Mouse (Mus musculus) liver, embryonic 15.5 days (tissue): ENCODE measurements around the gene Syt2. TPM values are rescaled to one million over a fixed set of nuclear protein-coding genes. Genes with fewer than 3 reads are reported as not detected.

Experiments
- ATAC-seq: fragments of 200-750 bp; cut with Nextera tagmentation; 2 replicates; pipeline ENCODE4 v1.8.0; 2017; ENCODE audit warnings: moderate number of reproducible peaks, mild to moderate bottlenecking, moderate library complexity; ENCODE audit not compliant: insufficient read depth
- H3K27ac ChIP-seq: fragments of 300-500 bp; sonication (generic); replicated peaks from 2 replicates; pipeline ENCODE4 v1.5.1; 2015; ENCODE audit warnings: mild to moderate bottlenecking, inconsistent platforms
- H3K27me3 ChIP-seq: fragments of 300-500 bp; sonication (generic); 2 replicates; pipeline ENCODE4 v1.6.1; 2015; ENCODE audit warnings: mild to moderate bottlenecking, inconsistent platforms
- H3K36me3 ChIP-seq: fragments of 300-500 bp; sonication (generic); replicated peaks from 2 replicates; pipeline ENCODE4 v1.6.1; 2015; ENCODE audit warnings: moderate library complexity, mild to moderate bottlenecking, inconsistent platforms
- H3K4me1 ChIP-seq: fragments of 300-500 bp; sonication (generic); replicated peaks from 2 replicates; pipeline ENCODE4 v1.6.1; 2015; ENCODE audit warnings: inconsistent platforms
- H3K4me2 ChIP-seq: fragments of 300-500 bp; sonication (generic); 2 replicates; pipeline ENCODE4 v1.6.1; 2015; ENCODE audit warnings: moderate library complexity, mild to moderate bottlenecking, inconsistent platforms
- H3K4me3 ChIP-seq: fragments of 300-500 bp; sonication (generic); replicated peaks from 2 replicates; pipeline ENCODE4 v1.5.1; 2015; ENCODE audit warnings: mild to moderate bottlenecking, inconsistent platforms
- H3K9ac ChIP-seq: fragments of 300-500 bp; sonication (generic); 2 replicates; pipeline ENCODE4 v1.6.1; 2015; ENCODE audit warnings: moderate library complexity, mild to moderate bottlenecking, inconsistent platforms
- H3K9me3 ChIP-seq: fragments of 300-500 bp; sonication (generic); replicated peaks from 2 replicates; pipeline ENCODE4 v1.6.1; 2016; ENCODE audit warnings: inconsistent platforms
- WGBS: fragments of 180-500 bp; shearing (Covaris S2); methylation state at CpG from one replicate; pipeline ENCODE4 v1.1.7; 2015; ENCODE audit warnings: mixed read lengths; ENCODE audit not compliant: insufficient replicate concordance; 5-methylcytosine and 5-hydroxymethylcytosine counted together
- polyA plus RNA-seq: library from polyadenylated mRNA; unstranded; fragments of >200 nt; fragmentation: Nextera tagmentation; extraction: Ambion mirVana; gene quantifications from 2 replicates; pipeline ENCODE4 v1.2.1, GENCODE M21; 2015

Gene Syt2
- 0.03 and 0.06 TPM in 2 replicates for polyA plus RNA-seq

DNA sequence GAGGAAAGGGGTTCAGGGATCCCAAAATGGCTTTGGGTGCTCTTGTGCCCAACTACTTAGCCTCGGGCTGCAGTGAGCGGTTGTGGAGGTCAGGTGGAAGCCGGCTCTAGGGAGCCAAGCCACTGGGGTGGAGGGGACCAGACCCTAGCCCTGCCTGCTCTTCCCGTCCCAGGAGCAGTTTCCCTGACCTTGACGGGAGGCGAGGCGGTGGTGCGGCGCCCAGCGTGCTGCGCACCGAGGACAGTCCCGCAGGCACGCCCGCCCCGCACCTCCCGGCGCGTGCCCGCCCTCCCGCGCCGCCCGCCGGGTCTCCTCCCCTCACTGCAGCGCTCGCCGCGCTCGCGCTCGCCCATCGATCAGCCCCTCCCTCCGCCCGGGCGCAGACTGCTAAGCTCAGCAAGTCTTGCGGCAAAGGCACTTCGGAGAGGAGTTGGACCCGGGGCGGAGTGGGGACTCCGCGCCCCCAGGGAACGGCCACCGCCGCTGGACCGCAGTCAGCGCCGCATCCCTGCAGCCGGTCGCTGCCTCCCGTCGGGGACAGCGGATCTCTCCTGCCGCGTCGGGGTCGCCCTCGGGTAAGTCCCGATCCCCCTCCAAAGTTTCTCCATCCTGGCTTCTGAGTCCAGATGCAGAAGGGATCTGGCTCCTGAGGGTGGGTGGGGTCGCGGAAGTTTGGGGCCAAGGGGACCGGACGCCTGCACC, at the start of gene Syt2:
Gene Syt2 (plus strand): TSS at position 417 of the 702 bp plus-strand sequence.
- H3K4me2 ChIP-seq = peak within 1 kb of the TSS; percentile 64
- peak within 1 kb of the TSS; percentile 44 for H3K4me3 ChIP-seq
- H3K4me1 ChIP-seq = peaks cover 15% of the 10 kb centered on the region
- no peaks in the 10 kb centered on the region for H3K36me3 ChIP-seq
- peaks cover 95% of the 10 kb centered on the region for H3K27me3 ChIP-seq
- no peak for ATAC-seq
- H3K9me3 ChIP-seq = no peaks in the 10 kb centered on the region
- no peak within 1 kb of the TSS for H3K27ac ChIP-seq
- whole genome bisulfite sequencing = 1% methylated on average over 63 of the region's 63 CpGs
- H3K9ac ChIP-seq = no peak within 1 kb of the TSS

DNA sequence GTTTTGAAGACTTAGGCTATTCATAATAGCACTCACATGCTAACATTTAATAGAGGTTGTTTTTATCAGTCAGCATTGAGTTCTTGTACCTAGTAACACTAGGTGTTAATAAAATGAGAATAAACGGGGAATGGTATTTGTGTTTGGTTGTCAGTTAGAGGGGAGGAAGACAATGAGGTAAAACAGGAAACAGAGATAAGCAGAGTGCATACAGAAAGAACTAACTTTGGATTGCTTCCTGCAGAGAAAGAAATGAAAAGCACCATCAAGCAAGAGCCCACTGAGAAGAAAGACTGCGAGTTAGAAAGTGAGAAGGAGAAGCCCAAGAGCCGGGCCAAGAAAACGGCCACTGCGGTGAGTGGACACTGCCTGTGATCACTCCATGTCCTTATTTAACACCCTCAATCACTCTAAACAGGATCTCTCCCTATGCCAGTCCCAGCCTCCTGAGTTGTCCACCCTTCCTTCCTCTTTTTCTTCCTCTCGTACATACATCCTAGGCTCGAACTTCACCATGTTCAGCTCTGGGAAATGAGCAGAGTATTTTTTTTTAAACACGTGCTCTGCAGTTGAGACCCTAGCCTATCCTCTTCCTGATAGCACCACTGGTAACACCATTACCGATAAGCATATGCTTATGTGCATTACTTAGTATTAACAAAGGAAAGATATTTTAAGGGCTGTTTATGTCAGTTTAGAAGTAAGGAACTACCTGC, 49.0 kb upstream of the Syt2 start:
- Histone ChIP-seq H3K27ac (no peak overlapping the region), H3K4me2 (no peak overlapping the region), H3K36me3 (peaks cover 34% of the 10 kb centered on the region), H3K4me1 (peaks cover 5% of the 10 kb centered on the region), H3K4me3 (no peak overlapping the region), H3K9me3 (no peaks in the 10 kb centered on the region), H3K9ac (no peak overlapping the region), H3K27me3 (no peaks in the 10 kb centered on the region)
- ATAC-seq = no peak
- 21% methylated on average over 9 of the region's 9 CpGs for WGBS

DNA sequence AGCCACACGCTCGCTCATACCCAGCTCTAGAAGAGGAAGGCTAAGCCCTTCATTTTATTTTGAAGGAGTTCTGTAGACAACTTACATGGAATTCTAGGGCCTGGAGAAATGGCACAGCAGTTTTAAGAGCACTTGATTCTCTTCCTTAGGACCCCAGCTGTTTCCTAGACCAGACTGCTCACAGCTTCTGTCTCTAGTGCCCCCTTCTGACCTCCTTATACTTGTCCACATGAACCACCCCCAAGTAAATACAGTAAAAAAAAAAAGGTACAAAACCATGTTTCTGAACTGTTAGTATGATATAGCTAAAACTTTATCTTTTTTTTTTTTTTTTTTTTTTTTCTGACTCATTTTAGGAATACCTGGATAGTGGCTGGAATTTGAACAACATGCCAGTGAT, 42.4 kb upstream of the Syt2 start:
- Histone ChIP-seq H3K27ac (no peak overlapping the region), H3K36me3 (peaks cover 41% of the 10 kb centered on the region), H3K9me3 (no peaks in the 10 kb centered on the region), H3K9ac (no peak overlapping the region), H3K4me3 (no peak overlapping the region), H3K27me3 (no peaks in the 10 kb centered on the region), H3K4me1 (no peaks in the 10 kb centered on the region), H3K4me2 (no peak overlapping the region)
- no peak for ATAC-seq
- WGBS = 93% methylated on average over 2 of the region's 2 CpGs

DNA sequence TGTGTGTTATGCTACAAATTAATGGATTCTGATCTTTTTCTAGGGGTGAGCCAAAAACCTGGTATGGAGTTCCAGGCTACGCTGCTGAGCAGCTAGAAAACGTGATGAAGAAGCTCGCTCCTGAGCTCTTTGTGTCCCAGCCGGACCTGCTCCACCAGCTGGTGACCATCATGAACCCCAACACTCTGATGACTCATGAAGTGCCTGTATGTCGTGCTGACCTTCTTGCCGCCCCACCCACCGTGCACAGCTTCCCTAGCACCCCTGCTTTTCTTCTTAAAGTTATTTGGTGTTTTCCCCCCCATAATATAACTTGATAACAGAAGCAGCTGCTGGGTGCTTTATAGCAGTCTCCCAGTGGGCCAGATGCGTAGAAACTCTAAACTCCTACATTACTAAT, 40.8 kb upstream of the Syt2 start:
- H3K4me1 ChIP-seq = no peaks in the 10 kb centered on the region
- H3K27ac ChIP-seq = no peak overlapping the region
- H3K36me3 ChIP-seq = peaks cover 38% of the 10 kb centered on the region
- no peaks in the 10 kb centered on the region for H3K9me3 ChIP-seq
- no peak overlapping the region for H3K4me3 ChIP-seq
- 73% methylated on average over 8 of the region's 8 CpGs for WGBS
- ATAC-seq = no peak
- no peak overlapping the region for H3K4me2 ChIP-seq
- H3K9ac ChIP-seq = no peak overlapping the region
- H3K27me3 ChIP-seq = no peaks in the 10 kb centered on the region

DNA sequence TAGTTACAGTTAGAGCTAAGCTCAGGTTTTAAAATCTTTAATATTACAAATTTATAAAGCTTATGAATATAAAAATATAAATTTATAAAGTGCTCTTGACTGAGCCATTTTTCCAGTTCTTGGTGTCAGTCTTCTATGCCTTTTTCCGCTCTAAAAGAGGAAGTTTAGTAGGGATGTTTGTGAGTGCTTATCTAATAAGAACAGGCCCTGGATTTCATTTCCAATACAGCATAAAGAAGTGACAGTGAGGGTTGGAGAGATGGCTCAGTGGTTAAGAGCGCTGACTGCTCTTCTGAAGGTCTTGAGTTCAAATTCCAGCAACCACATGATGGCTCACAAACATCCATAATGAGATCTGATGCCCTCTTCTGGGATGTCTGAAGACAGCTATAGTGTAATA, 40.1 kb upstream of the Syt2 start:
- 59% methylated on average over 2 of the region's 2 CpGs for WGBS
- ATAC-seq = no peak
- H3K27me3 ChIP-seq = no peaks in the 10 kb centered on the region
- no peak overlapping the region for H3K4me2 ChIP-seq
- H3K36me3 ChIP-seq = peaks cover 36% of the 10 kb centered on the region
- no peak overlapping the region for H3K4me3 ChIP-seq
- no peak overlapping the region for H3K27ac ChIP-seq
- H3K9me3 ChIP-seq = no peaks in the 10 kb centered on the region
- no peak overlapping the region for H3K9ac ChIP-seq
- no peaks in the 10 kb centered on the region for H3K4me1 ChIP-seq

DNA sequence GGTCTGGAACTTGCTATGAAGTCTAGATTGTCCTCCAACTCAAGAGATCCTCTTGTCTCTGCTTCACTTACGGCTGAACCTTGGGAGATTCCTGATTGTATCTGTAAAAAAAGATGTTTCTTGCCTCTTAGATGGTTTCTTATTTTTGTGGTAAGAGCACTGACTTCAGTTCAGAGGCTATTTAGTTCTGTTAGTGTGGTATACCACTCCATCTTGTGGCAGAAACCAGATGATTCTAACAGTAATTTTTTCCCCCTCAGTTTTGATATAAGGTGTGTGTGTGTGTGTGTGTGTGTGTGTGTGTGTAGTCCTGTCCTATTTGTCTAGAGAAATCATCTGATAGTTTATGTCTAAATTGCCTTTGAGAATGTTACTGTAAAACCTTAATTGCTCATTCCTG, 39.2 kb upstream of the Syt2 start:
- no peak for ATAC-seq
- Histone ChIP-seq H3K36me3 (peaks cover 35% of the 10 kb centered on the region), H3K4me2 (no peak overlapping the region), H3K4me1 (no peaks in the 10 kb centered on the region), H3K4me3 (no peak overlapping the region), H3K27ac (no peak overlapping the region), H3K9me3 (no peaks in the 10 kb centered on the region), H3K27me3 (no peaks in the 10 kb centered on the region), H3K9ac (no peak overlapping the region)
- WGBS = 67% methylated on average over 1 of the region's 1 CpGs

DNA sequence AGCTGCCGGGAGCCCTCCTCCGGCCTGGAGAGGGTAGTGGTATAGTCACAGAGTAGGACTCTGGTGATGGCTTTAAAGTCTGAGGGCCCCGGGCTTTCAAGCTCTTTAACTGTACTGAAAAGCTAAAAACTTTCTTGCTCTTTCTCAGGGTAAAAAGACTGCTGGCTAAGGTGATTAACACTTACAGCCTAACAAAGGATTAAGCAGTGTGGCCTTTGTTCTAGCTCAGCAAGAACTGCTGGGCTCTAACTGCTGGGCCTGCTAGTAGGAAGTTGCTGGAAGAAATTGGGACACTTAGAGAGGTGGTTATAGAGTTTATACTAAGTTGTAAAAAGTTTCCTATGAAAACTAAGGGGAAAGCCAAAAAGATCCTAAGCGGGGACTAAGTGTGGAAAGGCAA, 37.3 kb upstream of the Syt2 start:
- peaks cover 39% of the 10 kb centered on the region for H3K36me3 ChIP-seq
- ATAC-seq = no peak

DNA sequence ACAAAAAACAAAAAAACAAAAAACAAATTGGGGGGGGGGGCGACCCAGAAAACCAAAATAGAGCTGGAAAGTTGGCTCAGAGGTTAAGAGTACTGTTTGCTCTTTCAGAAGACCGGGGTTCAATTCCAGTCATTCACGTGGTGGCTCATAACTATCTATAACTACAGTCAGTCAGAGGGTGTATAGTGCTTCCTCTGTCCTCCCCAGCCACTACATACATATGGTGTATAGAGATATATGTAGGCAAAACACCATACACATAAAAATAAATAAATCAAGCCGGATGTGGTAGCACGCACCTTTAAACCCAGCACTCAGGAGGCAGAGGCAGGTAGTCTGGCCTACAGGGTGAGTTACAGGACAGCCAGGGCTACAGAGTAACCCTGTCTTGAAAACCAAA, 31.9 kb upstream of the Syt2 start:
- peak; percentile 79 for ATAC-seq
- Histone ChIP-seq H3K27me3 (no peaks in the 10 kb centered on the region), H3K4me3 (no peak overlapping the region), H3K9ac (no peak overlapping the region), H3K9me3 (no peaks in the 10 kb centered on the region), H3K27ac (peak overlapping the region; percentile 51; the same call in 1 of the 2 replicates), H3K36me3 (peaks cover 36% of the 10 kb centered on the region), H3K4me2 (no peak overlapping the region), H3K4me1 (peaks cover 13% of the 10 kb centered on the region)
- 47% methylated on average over 5 of the region's 5 CpGs for WGBS

More for the DNA sequence above, 37.3 kb upstream of the Syt2 start:
- H3K4me2 ChIP-seq = no peak overlapping the region
- H3K9me3 ChIP-seq = no peaks in the 10 kb centered on the region
- H3K27ac ChIP-seq = no peak overlapping the region
- H3K9ac ChIP-seq = no peak overlapping the region
- WGBS = 85% methylated on average over 4 of the region's 4 CpGs
- no peak overlapping the region for H3K4me3 ChIP-seq
- H3K4me1 ChIP-seq = peaks cover 2% of the 10 kb centered on the region; the same call in 1 of the 2 replicates
- H3K27me3 ChIP-seq = no peaks in the 10 kb centered on the region

DNA sequence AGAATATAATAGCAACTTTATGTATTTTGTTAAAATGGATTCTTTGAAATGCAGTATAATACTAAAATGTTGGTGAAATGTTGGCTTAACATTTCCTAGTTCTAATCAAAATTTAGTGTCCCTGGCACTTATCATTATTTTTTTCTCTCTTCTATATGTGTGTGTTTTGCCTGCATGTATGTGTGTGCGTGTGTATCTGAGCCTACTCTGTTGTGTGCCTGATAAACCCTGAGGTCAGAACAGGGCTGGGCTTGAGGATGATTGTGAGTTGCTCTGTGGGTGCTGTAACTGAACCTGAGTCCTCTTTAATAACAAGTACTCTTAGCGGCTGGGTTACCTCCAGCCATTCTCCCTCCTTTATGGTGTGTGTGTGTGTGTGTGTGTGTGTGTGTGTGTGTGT, 31.5 kb upstream of the Syt2 start:
- ATAC-seq = peak; percentile 95
- H3K27ac ChIP-seq = peak overlapping the region; percentile 41; the same call in 1 of the 2 replicates
- no peak overlapping the region for H3K4me3 ChIP-seq
- H3K4me2 ChIP-seq = no peak overlapping the region
- H3K9me3 ChIP-seq = no peaks in the 10 kb centered on the region
- no peaks in the 10 kb centered on the region for H3K27me3 ChIP-seq
- H3K4me1 ChIP-seq = peaks cover 13% of the 10 kb centered on the region
- H3K9ac ChIP-seq = no peak overlapping the region
- 40% methylated on average over 2 of the region's 2 CpGs for WGBS
- H3K36me3 ChIP-seq = peaks cover 41% of the 10 kb centered on the region

DNA sequence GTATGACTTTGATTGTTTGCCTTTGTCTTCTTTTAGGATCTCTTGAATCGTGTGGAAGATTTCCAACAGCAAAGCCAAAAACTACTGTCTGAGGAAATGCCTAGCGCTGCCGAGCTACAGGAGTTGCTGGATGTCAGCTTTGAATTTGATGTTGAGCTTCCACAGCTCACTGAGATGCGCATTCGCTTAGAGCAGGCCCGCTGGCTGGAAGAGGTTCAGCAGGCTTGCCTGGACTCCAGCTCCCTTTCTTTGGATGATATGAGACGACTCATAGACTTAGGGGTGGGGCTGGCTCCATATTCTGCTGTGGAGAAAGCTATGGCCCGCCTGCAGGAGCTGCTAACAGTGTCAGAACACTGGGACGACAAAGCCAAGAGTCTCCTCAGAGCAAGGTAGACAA, 28.8 kb upstream of the Syt2 start:
- ATAC-seq = no peak

DNA sequence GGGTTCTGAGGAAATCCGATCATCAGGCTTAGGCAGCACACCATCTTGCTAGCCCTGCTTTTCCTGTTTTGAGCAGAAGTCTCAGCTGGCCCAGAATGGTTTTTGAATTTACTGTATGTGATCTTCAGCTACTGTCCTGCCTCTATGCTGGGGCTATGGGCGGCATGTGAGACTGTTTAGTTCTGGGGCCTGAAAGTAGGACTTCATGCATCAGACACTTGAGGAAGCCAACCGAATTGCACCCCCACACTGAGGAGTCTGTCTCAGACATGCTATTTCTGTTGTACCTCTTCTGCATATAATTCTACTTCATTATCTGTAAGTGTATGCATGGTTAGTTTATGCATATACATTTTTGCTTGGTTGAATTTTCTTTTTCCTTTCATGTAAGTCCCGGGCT, 21.2 kb upstream of the Syt2 start:
- H3K9me3 ChIP-seq = no peaks in the 10 kb centered on the region
- peaks cover 7% of the 10 kb centered on the region; the same call in 1 of the 2 replicates for H3K4me1 ChIP-seq
- no peaks in the 10 kb centered on the region for H3K27me3 ChIP-seq
- no peak for ATAC-seq
- H3K4me3 ChIP-seq = no peak overlapping the region
- no peak overlapping the region for H3K9ac ChIP-seq
- 74% methylated on average over 4 of the region's 4 CpGs for WGBS
- H3K27ac ChIP-seq = no peak overlapping the region
- H3K4me2 ChIP-seq = no peak overlapping the region
- peaks cover 51% of the 10 kb centered on the region for H3K36me3 ChIP-seq

More for the DNA sequence above, 28.8 kb upstream of the Syt2 start:
- 80% methylated on average over 9 of the region's 9 CpGs for WGBS
- no peaks in the 10 kb centered on the region for H3K9me3 ChIP-seq
- H3K4me2 ChIP-seq = no peak overlapping the region
- H3K9ac ChIP-seq = no peak overlapping the region
- H3K36me3 ChIP-seq = peaks cover 58% of the 10 kb centered on the region
- no peaks in the 10 kb centered on the region for H3K27me3 ChIP-seq
- H3K27ac ChIP-seq = no peak overlapping the region
- H3K4me3 ChIP-seq = no peak overlapping the region
- peaks cover 13% of the 10 kb centered on the region for H3K4me1 ChIP-seq
